Mouse (Mus musculus) embryonic facial prominence, embryonic 11.5 days (tissue): ENCODE data around the gene Ptpn13. TPM values are rescaled to one million over a fixed set of nuclear protein-coding genes. Genes with fewer than 3 reads are reported as not detected.

Source experiments
- ATAC-seq: fragments of 200-750 bp; cut with Nextera tagmentation; replicated peaks from 2 replicates; pipeline ENCODE4 v1.8.0; 2017; ENCODE audit warnings: low read depth; ENCODE audit not compliant: insufficient number of reproducible peaks, low FRiP score, low TSS enrichment
- DNase-seq: peaks from one replicate; pipeline ENCODE4 v3.0.0-alpha.2; 2015; ENCODE audit warnings: low spot score
- H3K27ac ChIP-seq: fragments of 300-500 bp; sonication (generic); replicated peaks from 2 replicates; pipeline ENCODE4 v1.5.1; 2014; ENCODE audit warnings: mild to moderate bottlenecking, low read depth, low read length, control low read depth
- H3K27me3 ChIP-seq: fragments of 300-500 bp; sonication (generic); 2 replicates; pipeline ENCODE4 v1.6.1; 2014; ENCODE audit warnings: mild to moderate bottlenecking, low read length, moderate library complexity, mixed read lengths; ENCODE audit not compliant: control insufficient read depth, insufficient read depth
- H3K36me3 ChIP-seq: fragments of 300-500 bp; sonication (generic); replicated peaks from 2 replicates; pipeline ENCODE4 v1.6.1; 2014; ENCODE audit warnings: low read depth, mild to moderate bottlenecking, low read length, moderate library complexity, mixed read lengths; ENCODE audit not compliant: control insufficient read depth, insufficient read depth
- H3K4me1 ChIP-seq: fragments of 300-500 bp; sonication (generic); 2 replicates; pipeline ENCODE4 v1.6.1; 2014; ENCODE audit warnings: low read length, mixed read lengths; ENCODE audit not compliant: control insufficient read depth, insufficient read depth
- H3K4me2 ChIP-seq: fragments of 300-500 bp; sonication (generic); 2 replicates; pipeline ENCODE4 v1.6.1; 2014; ENCODE audit warnings: low read depth, mild to moderate bottlenecking, control low read depth, low read length, moderate library complexity
- H3K4me3 ChIP-seq: fragments of 300-500 bp; sonication (generic); 2 replicates; pipeline ENCODE4 v1.5.1; 2014; ENCODE audit warnings: low read depth, low read length, control low read depth
- H3K9ac ChIP-seq: fragments of 300-500 bp; sonication (generic); replicated peaks from 2 replicates; pipeline ENCODE4 v1.6.1; 2014; ENCODE audit warnings: mild to moderate bottlenecking, control low read depth, low read length
- H3K9me3 ChIP-seq: fragments of 300-500 bp; sonication (generic); replicated peaks from 2 replicates; pipeline ENCODE4 v1.6.1; 2016; ENCODE audit warnings: mild to moderate bottlenecking, low read length, inconsistent platforms, mixed read lengths; ENCODE audit not compliant: control insufficient read depth
- WGBS: fragments of 180-500 bp; shearing (Covaris S2); extraction: QIAGEN DNeasy Blood & Tissue Kit; methylation state at CpG from one replicate; pipeline ENCODE4 v1.1.7; 2014; 5-methylcytosine and 5-hydroxymethylcytosine counted together
- polyA plus RNA-seq: library from polyadenylated mRNA; unstranded; fragments of >200 nt; fragmentation: Nextera tagmentation; extraction: Ambion mirVana; gene quantifications from 2 replicates; pipeline ENCODE4 v1.2.1, GENCODE M21; 2014

Ptpn13 gene
- polyA plus RNA-seq, 1 experiment from 2014 or later, result 15.3 TPM

DNA sequence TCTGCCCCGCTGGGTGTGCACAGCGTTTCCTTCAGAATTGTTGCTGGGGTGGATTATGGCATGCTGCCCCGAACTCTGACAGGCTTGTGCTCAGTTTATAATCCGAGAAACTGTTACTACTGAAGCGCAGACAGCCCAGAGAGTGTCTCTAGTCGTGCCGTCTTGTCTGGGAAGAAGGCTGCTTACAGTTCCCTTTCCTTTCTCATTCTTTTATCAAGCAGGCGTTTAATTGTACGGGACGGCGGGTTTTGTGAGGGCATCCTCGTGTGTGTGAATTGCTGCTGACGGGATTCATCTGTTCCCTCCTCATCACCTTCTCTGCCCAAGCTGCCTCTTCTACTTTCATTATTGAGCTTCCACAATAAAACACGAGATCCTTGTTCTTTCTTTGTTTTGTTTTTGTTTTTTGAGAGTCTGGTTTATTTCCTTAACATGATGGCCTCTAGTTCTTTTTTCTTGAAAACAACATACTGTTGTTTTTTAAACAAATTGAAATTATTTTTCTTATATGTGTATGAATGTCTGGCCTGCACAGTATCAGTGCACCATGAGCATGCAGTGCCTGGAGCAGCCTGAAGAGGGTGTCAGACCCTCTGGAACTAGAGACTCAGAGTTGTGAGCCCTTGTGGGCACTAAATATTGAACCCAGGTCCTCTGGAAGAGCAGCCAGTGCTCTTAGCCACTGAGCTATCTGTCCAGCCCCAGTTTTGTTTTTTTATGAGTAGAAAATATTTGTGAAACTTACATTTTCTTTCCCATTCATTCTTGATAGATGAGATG is 28.6 kb downstream of the Ptpn13 start:
- Histone ChIP-seq H3K4me3 (no peak overlapping the region), H3K27me3 (no peaks in the 10 kb centered on the region), H3K27ac (no peak overlapping the region), H3K4me1 (no peaks in the 10 kb centered on the region), H3K9me3 (no peaks in the 10 kb centered on the region), H3K4me2 (no peak overlapping the region), H3K9ac (no peak overlapping the region), H3K36me3 (no peaks in the 10 kb centered on the region)
- no peak for ATAC-seq
- DNase-seq, result no peak
- 88% methylated on average over 14 of the region's 14 CpGs for WGBS

DNA sequence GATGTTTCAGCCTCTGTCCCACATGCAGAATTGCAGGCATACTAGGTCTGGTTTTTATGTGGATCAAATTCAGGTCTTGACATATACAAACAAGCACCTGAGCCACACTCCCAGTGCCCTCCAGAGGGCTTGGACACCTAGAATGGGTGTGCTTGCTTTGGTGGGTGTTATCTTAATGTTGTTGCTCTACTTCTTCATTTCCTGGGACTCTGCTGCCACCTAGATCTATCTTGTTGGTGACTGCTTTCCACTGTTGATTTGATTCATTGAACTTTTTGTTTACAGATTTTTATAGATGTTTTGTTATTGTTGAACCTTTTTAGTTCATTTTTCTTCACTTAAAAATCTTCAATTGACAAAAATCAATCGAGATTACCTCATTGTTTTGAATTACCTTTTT is 31.8 kb downstream of the Ptpn13 start:
- Histone ChIP-seq H3K27me3 (no peaks in the 10 kb centered on the region), H3K9ac (no peak overlapping the region), H3K27ac (no peak overlapping the region), H3K36me3 (no peaks in the 10 kb centered on the region), H3K4me2 (no peak overlapping the region), H3K4me1 (no peaks in the 10 kb centered on the region), H3K9me3 (no peaks in the 10 kb centered on the region), H3K4me3 (no peak overlapping the region)
- 95% methylated on average over 1 of the region's 1 CpGs for WGBS
- DNase-seq, result no peak
- no peak for ATAC-seq

DNA sequence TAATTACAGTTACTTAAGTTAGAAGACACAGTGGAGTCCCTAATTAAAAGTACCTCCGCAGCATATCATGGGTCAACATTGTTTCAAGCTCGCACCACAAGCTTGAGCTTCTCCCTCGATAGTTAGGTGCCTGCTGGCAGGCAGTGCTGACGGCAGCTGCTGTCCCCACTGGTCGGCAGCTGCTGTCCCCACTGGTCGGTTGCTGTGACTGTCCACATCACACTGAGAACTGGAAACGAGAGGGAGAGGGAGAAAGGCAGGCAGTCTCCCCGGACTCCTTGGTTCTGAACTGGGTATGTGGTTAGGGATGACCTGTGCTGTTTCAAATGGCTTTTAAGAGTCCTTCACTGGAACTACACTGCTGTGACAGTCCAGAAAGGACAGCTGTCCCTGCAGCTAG is 33.4 kb downstream of the Ptpn13 start:
- no peaks in the 10 kb centered on the region for H3K4me1 ChIP-seq
- H3K9ac ChIP-seq, result no peak overlapping the region
- no peak overlapping the region for H3K4me2 ChIP-seq
- no peak for ATAC-seq
- WGBS, result 51% methylated on average over 8 of the region's 8 CpGs
- no peak overlapping the region for H3K27ac ChIP-seq
- H3K9me3 ChIP-seq, result no peaks in the 10 kb centered on the region
- no peaks in the 10 kb centered on the region for H3K27me3 ChIP-seq
- DNase-seq, result no peak
- H3K4me3 ChIP-seq, result no peak overlapping the region
- no peaks in the 10 kb centered on the region for H3K36me3 ChIP-seq

DNA sequence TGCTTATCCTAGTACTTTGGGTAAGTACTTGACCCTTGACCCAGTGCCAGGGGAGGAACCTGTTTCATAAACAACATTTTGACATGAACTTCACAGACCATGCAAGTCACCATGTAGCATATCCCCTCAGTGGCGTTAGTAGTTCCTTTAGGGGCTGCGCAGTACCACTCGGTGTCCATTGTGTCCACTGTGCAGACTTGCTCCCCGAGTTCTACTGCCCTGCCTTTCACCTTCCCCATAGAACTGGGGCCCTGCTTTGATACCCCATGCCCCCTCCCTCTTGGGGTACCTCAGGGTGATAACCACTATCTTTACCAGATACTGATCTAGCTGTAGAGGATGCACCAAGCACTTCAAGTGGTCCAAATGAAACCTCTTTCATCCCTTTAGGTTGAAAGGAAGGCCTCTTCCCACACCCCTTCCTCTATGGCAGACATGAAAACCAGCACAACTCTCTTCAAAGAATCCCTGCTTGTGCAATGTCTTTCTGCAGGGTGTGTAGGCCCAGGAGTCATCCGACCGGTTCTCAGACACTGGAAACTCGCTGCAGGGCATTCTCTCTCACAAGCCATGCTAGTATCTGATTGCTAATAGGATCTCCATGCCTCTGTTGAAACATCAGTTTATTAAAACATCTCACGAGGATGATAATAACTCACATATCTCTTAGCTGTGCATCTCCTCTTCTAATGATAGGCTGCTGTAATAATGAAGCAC is 34.1 kb downstream of the Ptpn13 start:
- no peak; the same call in 1 of the 2 replicates for ATAC-seq
- no peak overlapping the region for H3K9ac ChIP-seq
- no peaks in the 10 kb centered on the region for H3K27me3 ChIP-seq
- H3K4me1 ChIP-seq, result no peaks in the 10 kb centered on the region
- H3K27ac ChIP-seq, result no peak overlapping the region
- H3K4me3 ChIP-seq, result no peak overlapping the region
- H3K36me3 ChIP-seq, result no peaks in the 10 kb centered on the region
- DNase-seq, result no peak
- WGBS, result 79% methylated on average over 8 of the region's 8 CpGs
- no peak overlapping the region for H3K4me2 ChIP-seq
- no peaks in the 10 kb centered on the region for H3K9me3 ChIP-seq

DNA sequence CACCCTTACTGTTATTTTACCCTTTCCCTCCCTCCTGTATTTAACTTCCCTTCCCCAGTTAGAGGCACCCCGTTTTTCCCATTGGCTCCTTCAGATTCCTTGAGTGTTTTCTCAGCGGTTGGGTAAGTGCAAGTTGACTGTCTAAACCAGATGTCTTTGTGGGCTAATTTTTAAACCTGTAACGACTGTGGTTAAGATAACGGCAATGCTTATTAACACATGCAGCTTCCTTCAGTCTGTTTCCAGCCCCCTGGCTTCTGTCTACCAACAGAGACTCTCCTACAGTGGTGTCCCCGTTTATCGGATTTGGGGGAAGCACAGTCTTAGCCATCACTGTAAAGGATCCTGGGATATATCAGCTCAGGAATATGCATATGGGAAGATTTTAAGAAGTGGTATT is 35.9 kb downstream of the Ptpn13 start:
- no peak for ATAC-seq
- Histone ChIP-seq H3K4me2 (no peak overlapping the region), H3K4me3 (no peak overlapping the region), H3K27ac (no peak overlapping the region), H3K4me1 (no peaks in the 10 kb centered on the region), H3K9ac (no peak overlapping the region), H3K36me3 (no peaks in the 10 kb centered on the region), H3K9me3 (no peaks in the 10 kb centered on the region), H3K27me3 (no peaks in the 10 kb centered on the region)
- 80% methylated on average over 6 of the region's 6 CpGs for WGBS
- DNase-seq, result no peak

DNA sequence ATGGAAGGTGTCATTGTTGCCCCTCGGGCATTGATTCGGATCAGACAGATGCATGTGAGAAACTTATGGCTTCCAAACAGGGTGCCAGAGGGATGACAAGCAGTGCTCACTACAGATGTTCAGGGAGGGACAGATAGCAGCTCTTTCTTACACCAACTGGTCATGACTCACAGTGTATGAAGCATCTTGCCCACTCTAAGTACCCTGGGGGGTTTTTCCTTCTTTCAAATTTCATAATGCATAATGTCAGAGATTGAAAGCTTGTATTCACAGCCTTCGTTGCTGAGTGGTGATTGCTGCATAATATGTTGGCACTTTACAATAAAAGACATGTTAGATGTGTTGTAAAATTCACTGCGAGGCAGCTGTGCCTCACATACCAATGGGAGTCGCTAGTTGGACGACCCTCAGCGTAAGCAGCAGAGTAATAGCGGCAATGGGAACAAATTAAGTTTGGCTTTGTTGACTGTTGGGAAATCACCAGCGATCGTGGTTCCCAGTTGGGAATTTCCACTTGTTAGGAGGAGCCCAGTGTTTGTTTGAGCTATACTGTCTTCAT is 38.7 kb downstream of the Ptpn13 start:
- WGBS, result 79% methylated on average over 10 of the region's 10 CpGs

DNA sequence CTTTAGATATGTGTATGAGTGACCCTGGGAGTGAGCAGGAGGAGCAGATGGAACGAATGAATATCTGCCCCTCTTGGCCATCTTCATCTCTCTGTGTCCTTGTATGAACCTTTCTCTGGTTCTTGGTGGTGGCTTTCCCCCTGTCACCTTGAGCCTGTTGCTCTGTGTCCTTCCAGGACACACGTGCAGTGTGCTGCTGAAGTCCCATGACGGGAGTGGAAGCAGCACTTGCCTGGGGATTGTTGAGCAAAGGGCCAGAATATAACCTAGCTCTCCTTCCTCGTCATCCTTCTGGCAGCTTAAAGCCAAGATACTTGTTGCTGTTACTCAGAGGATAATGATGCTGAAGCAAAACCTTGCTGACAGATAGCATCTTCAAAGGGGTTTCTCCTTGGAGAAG is 39.3 kb downstream of the Ptpn13 start:
- Histone ChIP-seq H3K9me3 (no peaks in the 10 kb centered on the region), H3K4me3 (no peak overlapping the region), H3K27ac (no peak overlapping the region), H3K9ac (no peak overlapping the region), H3K36me3 (no peaks in the 10 kb centered on the region), H3K4me1 (no peaks in the 10 kb centered on the region), H3K27me3 (no peaks in the 10 kb centered on the region), H3K4me2 (no peak overlapping the region)
- ATAC-seq, result no peak
- no peak for DNase-seq
- WGBS, result 85% methylated on average over 4 of the region's 4 CpGs

More for the DNA sequence above, 38.7 kb downstream of the Ptpn13 start:
- Histone ChIP-seq H3K4me3 (no peak overlapping the region), H3K9ac (no peak overlapping the region), H3K27me3 (no peaks in the 10 kb centered on the region), H3K36me3 (no peaks in the 10 kb centered on the region), H3K4me2 (no peak overlapping the region), H3K9me3 (no peaks in the 10 kb centered on the region), H3K4me1 (no peaks in the 10 kb centered on the region), H3K27ac (no peak overlapping the region)
- ATAC-seq, result no peak
- no peak for DNase-seq

DNA sequence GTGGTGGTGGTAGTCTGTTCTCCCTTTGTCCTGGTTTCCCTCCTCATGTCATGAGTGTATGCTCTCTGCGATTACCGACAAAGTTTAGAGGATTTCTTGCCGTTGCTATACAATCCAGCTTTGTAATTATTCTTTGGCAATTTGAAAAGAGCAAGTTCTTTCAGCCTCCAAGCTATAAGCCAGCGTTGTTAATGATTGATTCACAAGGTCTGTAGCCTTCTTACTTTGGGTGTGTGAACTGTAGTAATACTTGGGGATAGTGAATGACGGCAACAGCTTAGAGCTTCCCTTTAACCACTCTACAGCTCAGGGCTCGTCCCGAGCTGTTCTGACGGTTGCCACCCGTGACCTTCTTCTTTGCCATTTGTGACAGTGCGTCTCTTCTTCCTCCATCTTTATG is 39.8 kb downstream of the Ptpn13 start:
- Histone ChIP-seq H3K4me1 (no peaks in the 10 kb centered on the region), H3K4me2 (no peak overlapping the region), H3K27me3 (no peaks in the 10 kb centered on the region), H3K36me3 (no peaks in the 10 kb centered on the region), H3K27ac (no peak overlapping the region), H3K9me3 (no peaks in the 10 kb centered on the region), H3K9ac (no peak overlapping the region), H3K4me3 (no peak overlapping the region)
- ATAC-seq (no peak), DNase-seq (no peak)
- 82% methylated on average over 10 of the region's 10 CpGs for WGBS
